Mouse (Mus musculus): ENCODE measurements around the gene Pitpnc1. TPM values are rescaled to one million over a fixed set of nuclear protein-coding genes. Genes with fewer than 3 reads are reported as not detected.

Gene Pitpnc1
- polyA plus RNA-seq, 1 experiment, result 26.6 TPM

DNA sequence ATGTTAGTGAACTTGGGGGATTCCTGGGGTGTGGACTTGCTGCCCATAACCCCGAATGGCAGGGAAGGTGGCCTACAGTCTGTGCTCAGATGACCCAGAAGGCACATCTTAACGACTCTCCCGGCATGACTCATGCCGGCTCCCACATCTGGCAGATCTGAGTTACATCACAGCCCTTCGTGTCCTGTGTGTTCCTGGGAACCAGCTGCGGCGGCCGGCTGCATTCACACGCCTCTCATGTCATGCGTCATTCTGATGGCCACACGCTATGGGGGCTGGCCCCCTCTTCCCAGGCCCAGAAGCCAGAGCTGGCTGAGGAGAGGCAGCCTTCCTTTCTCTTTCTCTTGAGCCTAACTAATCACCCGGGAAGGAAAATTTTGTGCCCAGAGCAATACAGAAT lies 94.2 kb downstream of the Pitpnc1 start:
- DNase-seq (ENCODE audit: extremely low spot score in 1 of 2, low spot score in 1 of 2), result no peak

- no peak for DNase-seq (ENCODE audit: extremely low spot score in 1 of 2, low spot score in 1 of 2)
These were observed 94.7 kb downstream of the Pitpnc1 start for GRCm38 (mm10) chr11:107375816-107376215.

DNA sequence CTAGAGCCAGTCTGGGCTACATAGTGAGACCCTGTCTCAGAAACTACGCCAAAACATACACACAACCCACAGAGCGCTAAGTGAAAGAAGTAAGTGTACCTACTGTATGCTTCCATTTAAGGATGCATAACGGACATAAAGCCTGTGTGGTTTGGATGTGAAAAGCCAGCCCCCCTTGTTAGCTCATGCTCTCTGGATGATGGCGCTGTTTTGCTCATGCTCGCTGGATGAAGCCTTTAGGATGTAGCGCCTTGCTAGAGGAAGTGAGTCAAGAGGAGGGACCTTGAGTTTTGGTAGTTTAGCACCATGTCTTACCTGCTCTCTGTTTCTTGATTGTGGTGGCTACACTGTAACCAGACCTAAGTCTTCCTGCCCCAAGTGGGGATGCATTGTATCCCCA lies 96.9 kb downstream of the Pitpnc1 start:
- no peak for DNase-seq (ENCODE audit: extremely low spot score in 1 of 2, low spot score in 1 of 2)

DNA sequence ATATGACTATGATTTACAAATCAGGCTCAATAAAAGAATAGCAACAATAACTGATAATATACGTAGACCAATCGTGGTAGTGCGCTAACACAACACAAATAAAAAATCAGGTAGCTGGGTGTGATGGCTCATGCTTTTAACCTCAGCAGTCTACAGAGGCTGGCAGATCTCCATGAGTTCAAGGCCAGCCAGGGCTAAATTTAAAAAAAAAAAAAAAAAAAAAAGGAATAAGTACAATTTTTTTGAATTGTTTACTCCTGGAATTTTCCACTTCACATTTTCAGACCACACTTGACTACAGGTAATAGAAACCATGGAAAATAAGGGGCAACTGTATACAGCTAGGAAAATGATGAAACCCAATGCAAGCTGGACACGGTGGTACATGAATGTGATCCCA lies 97.3 kb downstream of the Pitpnc1 start:
- no peak for DNase-seq (ENCODE audit: extremely low spot score in 1 of 2, low spot score in 1 of 2)

DNA sequence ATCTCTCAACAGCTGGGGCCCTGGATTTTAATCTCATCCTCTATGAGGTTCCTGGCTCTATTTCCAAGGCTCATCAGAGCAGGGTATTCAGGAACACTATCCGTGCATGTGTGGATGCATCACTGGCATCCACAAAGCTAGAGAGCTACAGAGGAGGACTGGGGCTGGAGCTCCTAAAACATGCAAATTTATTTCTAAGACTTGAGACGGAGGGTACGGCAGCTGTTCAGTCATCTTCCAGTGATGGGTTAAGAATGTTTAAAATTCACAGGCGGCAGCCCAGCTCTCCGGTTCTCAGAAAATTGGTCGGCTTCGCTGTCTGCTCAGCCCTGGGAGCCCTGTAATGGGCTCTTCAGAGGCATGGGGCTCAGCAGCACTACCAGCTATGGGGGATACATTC lies 97.8 kb downstream of the Pitpnc1 start:
- peak in 1 of 2 experiments; percentile 35 for DNase-seq (ENCODE audit: extremely low spot score in 1 of 2, low spot score in 1 of 2)

GRCm38 (mm10) chr11:107370476-107370875 lies 100.0 kb downstream of the Pitpnc1 start:
- no peak for DNase-seq (ENCODE audit: extremely low spot score in 1 of 2, low spot score in 1 of 2)

DNA sequence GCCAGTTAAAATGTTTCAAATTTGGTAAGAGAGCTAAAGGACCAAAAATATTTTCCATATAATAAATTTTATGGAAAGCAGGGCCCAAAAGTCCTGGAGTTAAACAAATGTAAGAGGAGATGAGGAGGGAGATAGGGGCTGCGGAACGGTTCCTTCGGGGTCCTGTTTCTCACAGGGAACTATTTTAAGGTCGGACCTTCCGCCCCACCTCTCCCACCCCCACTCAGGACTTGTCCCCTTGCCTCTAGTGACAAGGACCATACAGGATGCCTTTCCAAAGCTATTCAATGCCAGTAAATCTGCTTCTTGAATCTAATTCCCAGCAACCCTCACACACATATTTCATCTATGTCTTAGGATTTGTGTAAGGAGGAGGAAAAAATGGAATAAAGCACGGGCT lies 100.8 kb downstream of the Pitpnc1 start:
- no peak for DNase-seq (ENCODE audit: extremely low spot score in 1 of 2, low spot score in 1 of 2)

DNA sequence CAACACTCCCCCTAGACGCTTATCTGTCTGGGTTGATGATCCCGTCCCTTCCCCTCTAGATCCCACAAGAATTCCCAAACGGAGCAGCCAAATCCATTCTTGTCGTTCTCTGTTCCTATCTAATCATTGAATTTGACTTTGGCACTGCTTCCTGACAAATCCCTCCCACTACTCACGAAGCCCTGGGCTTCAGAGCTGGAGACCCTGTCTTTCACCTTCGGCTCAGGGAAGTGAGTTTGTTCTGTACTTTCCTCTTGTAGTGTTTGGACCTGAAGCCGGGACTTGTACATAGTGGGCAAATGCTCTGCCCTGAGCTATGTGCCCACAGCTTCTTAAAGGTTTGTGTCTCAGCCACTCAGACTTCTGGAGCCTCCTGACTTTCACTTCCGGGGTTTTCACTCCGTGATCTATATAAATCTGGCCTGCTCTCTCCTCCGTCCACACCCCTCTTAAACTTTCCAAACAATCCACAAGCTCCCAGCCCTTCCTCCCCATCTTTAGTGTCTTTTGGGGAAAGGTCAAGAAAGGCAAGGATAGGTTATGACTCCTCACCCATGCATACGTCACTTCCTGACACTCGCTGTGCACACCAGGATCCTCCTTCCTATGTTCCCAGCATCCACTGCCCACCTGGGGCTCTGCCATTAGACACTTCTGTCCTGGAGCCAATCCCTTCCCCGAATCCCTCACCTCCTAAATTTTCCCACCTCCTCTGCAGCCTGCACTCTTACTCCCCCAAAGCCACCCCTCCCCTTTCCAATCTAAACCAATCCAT lies 104.4 kb downstream of the Pitpnc1 start:
- no peak for DNase-seq (ENCODE audit: extremely low spot score in 1 of 2, low spot score in 1 of 2)

GRCm38 (mm10) chr11:107358695-107359094 lies 111.8 kb downstream of the Pitpnc1 start:
- DNase-seq (ENCODE audit: extremely low spot score in 1 of 2, low spot score in 1 of 2), result no peak

- peak; percentile 38 to 58 for DNase-seq (ENCODE audit: extremely low spot score in 1 of 2, low spot score in 1 of 2)
These were observed 114.3 kb downstream of the Pitpnc1 start for GRCm38 (mm10) chr11:107356224-107356623.

GRCm38 (mm10) chr11:107355526-107355925 lies 115.0 kb downstream of the Pitpnc1 start:
- no peak for DNase-seq (ENCODE audit: extremely low spot score in 1 of 2, low spot score in 1 of 2)

DNA sequence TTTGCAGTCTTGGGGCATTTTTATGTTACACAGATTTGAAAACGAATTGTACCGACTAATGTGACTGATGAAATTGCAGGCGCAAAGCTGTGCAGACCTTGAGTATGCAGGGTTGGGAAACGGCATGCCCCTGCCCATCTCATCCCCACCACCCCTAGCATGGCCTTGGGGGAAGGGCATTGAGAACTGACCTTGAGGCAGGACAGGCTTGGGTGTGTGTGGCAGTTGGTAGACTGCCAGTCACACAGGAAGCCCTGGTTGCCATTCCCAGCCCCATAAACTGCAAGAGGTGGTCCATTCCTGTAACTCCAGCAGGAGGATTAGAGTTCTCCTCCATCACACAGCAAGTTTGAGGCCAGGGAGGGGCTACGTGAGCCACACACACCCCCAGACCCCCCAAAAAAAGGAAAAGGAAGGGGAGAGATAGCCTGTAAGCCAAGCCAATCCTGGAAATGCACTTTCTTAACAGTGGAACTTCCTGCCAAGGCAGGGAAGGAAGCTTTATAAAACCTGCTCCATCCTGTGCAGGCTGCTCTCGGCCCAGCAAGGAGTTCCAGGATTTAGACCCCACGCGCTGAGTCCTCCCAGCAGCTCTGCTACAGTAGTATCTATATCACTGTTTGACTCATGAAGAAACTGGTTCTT lies 115.9 kb downstream of the Pitpnc1 start:
- no peak for DNase-seq (ENCODE audit: extremely low spot score in 1 of 2, low spot score in 1 of 2)

DNA sequence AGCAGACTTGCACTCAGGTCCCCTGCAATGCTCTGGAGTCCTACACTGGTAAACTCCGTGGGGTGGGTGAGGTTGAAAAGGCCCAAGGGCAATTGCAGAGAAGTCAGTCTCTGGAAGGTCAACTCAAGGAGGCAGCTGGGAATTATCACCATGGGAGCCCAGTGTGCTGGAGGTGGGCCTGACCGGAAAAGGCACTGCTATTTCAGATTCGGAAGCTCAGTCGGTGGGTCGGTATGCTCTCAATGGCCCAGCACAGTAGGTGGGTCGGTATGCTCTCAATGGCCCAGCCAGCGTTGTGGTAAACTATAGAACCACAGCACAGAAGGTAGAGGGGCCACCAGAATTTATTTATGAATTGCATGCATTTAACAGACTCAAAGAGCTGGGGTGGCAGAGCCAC lies 117.9 kb downstream of the Pitpnc1 start:
- no peak for DNase-seq (ENCODE audit: extremely low spot score in 1 of 2, low spot score in 1 of 2)

DNA sequence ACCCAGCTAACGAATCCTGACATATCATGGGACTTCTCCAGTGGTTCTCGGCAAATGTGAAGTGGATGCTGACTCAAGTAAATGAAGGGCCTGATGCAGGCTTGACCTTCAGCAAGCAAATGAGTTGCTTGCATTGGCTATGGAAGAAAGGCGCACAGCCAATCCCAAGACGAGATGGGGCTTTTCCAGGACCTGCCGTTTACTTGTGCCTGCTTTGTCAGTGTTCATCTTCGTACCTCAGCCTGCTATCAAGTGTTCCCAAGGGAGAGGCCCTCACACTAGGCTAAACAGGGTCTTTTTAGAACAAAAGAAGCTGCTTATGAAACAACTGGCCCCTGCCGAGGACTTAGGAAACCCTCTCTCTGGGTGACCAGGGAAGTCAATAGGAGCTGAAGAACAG lies 120.7 kb downstream of the Pitpnc1 start:
- no peak for DNase-seq (ENCODE audit: extremely low spot score in 1 of 2, low spot score in 1 of 2)

DNA sequence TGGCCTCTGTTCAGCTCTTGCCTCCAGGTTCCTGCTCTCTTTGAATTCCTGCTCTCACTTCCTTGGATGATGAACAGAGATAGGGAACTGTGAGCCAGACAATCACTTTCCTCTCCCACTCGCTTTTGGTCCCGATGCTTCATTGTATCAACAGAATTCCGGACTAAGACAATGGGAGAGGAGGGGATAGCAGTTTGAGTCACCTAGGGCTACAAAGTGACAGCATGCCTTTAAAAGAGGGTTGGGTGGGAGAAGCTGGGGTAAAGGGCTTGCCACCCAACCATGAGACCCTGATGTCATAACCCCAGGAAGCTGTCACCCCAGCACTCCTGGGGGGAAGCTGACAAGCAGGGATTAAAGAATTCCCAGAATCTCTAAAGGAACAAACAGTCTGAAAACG lies 127.5 kb downstream of the Pitpnc1 start:
- DNase-seq (ENCODE audit: extremely low spot score in 1 of 2, low spot score in 1 of 2), result no peak

- no peak for DNase-seq (ENCODE audit: extremely low spot score in 1 of 2, low spot score in 1 of 2)
These were observed 128.1 kb downstream of the Pitpnc1 start for GRCm38 (mm10) chr11:107342432-107342831.

DNA sequence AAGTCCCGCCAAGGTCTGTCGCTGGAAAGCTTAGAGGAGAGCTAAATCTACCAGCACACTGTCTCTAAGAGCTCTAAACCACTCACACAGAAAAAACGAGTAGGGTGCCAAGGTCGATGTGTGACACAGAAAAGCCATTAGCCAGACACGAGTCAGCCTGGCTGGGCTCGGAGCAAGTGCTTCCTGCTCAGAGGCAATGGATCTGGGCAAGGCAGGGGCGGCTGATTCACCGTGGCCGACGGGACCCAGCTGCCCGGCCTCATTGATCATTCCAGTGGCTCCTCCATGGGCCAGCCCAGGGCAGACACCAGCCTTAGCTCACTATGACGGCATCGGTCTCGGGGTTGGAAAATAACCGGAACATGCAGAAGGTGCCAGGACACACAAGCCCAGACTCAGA lies 129.2 kb downstream of the Pitpnc1 start:
- no peak for DNase-seq (ENCODE audit: extremely low spot score in 1 of 2, low spot score in 1 of 2)

GRCm38 (mm10) chr11:107340793-107341192 lies 129.7 kb downstream of the Pitpnc1 start:
- DNase-seq (ENCODE audit: extremely low spot score in 1 of 2, low spot score in 1 of 2), result no peak

DNA sequence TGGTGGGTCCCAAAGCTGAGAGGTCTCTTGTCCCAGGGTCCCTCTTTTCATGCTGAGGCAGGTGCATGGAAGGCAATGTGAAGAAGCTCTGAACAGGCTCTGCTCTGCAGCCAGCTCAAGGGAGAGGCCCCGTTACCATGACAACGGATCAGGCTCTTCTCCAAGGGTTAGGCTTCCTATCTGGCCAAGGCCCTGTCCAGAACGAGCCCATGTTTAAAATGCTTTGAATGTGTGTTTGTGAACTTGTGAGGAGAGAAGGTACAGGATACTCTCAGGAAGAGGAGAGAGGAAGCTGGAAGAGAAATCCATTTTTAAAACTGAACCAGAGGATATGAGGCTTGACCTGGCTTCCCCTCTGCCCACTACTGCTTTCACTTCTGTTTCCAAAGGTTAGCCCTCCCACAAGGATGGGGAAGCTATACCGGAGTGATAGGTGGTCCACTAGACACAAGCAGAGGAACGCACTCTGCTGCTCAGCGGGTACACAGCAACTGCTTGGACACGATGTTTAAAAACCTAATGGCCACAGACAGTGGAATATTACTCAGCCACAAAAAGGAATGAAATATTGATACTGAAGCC lies 131.2 kb downstream of the Pitpnc1 start:
- no peak for DNase-seq (ENCODE audit: extremely low spot score in 1 of 2, low spot score in 1 of 2)

GRCm38 (mm10) chr11:107337391-107338148 lies 132.9 kb downstream of the Pitpnc1 start:
- no peak for DNase-seq (ENCODE audit: extremely low spot score in 1 of 2, low spot score in 1 of 2)

DNA sequence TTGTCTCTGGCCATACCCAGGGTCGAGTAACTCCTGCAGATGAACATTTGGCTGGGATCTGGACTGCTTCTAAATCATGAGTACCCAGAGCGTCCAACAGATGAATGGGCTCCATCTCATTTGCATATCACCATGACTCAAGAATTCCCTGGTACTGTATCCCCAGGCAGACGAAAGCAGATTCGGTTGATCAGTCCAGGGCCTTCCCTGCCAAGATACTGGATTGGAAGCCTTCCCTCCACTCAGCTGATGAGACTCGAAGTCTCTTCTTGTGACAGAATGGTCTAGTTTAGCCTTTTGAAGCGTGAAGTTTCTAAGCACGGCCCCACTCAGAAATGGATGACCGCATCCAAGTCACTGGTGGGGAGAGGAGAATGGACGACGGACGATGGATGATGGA lies 134.7 kb downstream of the Pitpnc1 start:
- no peak for DNase-seq (ENCODE audit: extremely low spot score in 1 of 2, low spot score in 1 of 2)
